Mouse (Mus musculus) neural tube, embryonic 14.5 days (tissue): ENCODE data around the gene Akap6. TPM values are rescaled to one million over a fixed set of nuclear protein-coding genes. Genes with fewer than 3 reads are reported as not detected.
"Not testable (repeated sequence)": the region's sequence is repeated elsewhere in the genome, so short reads cannot be mapped to it uniquely, and the experiment has no call there.

ENCODE experiments used
- ATAC-seq: fragments of 200-750 bp; cut with Nextera tagmentation; 2 replicates; pipeline ENCODE4 v1.8.0; 2017; ENCODE audit warnings: low read depth, mild to moderate bottlenecking, moderate TSS enrichment, moderate library complexity
- H3K27ac ChIP-seq: fragments of 300-500 bp; sonication (generic); 2 replicates; pipeline ENCODE4 v1.5.1; 2014; ENCODE audit warnings: low read depth, mild to moderate bottlenecking, control low read depth, low read length, moderate library complexity, mixed read lengths
- H3K27me3 ChIP-seq: fragments of 300-500 bp; sonication (generic); 2 replicates; pipeline ENCODE4 v1.6.1; 2014; ENCODE audit warnings: low read length; ENCODE audit not compliant: control insufficient read depth, insufficient read depth
- H3K36me3 ChIP-seq: fragments of 300-500 bp; sonication (generic); 2 replicates; pipeline ENCODE4 v1.6.1; 2014; ENCODE audit warnings: low read length, mixed read lengths; ENCODE audit not compliant: control insufficient read depth, insufficient read depth
- H3K4me1 ChIP-seq: fragments of 300-500 bp; sonication (generic); 2 replicates; pipeline ENCODE4 v1.6.1; 2014; ENCODE audit warnings: low read length; ENCODE audit not compliant: control insufficient read depth, insufficient read depth
- H3K4me2 ChIP-seq: fragments of 300-500 bp; sonication (generic); 2 replicates; pipeline ENCODE4 v1.6.1; 2014; ENCODE audit warnings: mild to moderate bottlenecking, low read depth, low read length, control low read depth
- H3K4me3 ChIP-seq: fragments of 300-500 bp; sonication (generic); 2 replicates; pipeline ENCODE4 v1.5.1; 2014; ENCODE audit warnings: low read depth, low read length, control low read depth, mixed read lengths
- H3K9ac ChIP-seq: fragments of 300-500 bp; sonication (generic); replicated peaks from 2 replicates; pipeline ENCODE4 v1.6.1; 2014; ENCODE audit warnings: low read depth, mild to moderate bottlenecking, control low read depth, low read length, mixed read lengths
- H3K9me3 ChIP-seq: fragments of 300-500 bp; sonication (generic); 2 replicates; pipeline ENCODE4 v1.6.1; 2016; ENCODE audit warnings: low read length; ENCODE audit not compliant: control insufficient read depth
- WGBS: fragments of 180-500 bp; shearing (Covaris S2); extraction: QIAGEN DNeasy Blood & Tissue Kit; methylation state at CpG from one replicate; pipeline ENCODE4 v1.1.7; 2014; 5-methylcytosine and 5-hydroxymethylcytosine counted together
- polyA plus RNA-seq: library from polyadenylated mRNA; unstranded; fragments of >200 nt; fragmentation: Nextera tagmentation; extraction: Ambion mirVana; gene quantifications from 2 replicates; pipeline ENCODE4 v1.2.1, GENCODE M21; 2014

The Akap6 gene
- polyA plus RNA-seq, 1 experiment from 2014 or later, result 44.0 TPM

DNA sequence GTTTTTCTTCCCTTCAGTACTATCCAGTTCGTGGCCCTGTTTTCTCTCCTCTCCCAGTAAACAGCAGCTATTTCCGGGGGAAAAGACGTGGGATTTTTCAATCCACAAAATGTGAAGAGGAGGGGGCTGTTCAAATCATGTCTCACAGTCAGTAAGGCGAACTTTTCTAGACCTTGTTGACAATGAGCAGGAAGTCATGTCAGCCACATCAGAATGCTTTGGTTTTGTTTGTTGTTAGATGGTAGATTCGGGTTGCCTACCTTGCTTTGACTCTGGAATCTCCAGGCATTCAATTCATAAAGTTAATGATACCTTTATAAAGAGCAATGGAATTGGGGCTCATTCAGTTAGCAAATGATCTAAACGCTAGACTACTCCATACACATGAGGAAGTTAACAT is 30.2 kb downstream of the Akap6 start:
- no peak overlapping the region for H3K4me2 ChIP-seq
- WGBS, result 86% methylated on average over 6 of the region's 6 CpGs
- no peak for ATAC-seq
- H3K4me1 ChIP-seq, result peaks cover 9% of the 10 kb centered on the region; the same call in 1 of the 2 replicates
- no peaks in the 10 kb centered on the region for H3K36me3 ChIP-seq
- H3K27ac ChIP-seq, result no peak overlapping the region
- no peaks in the 10 kb centered on the region for H3K9me3 ChIP-seq
- H3K4me3 ChIP-seq, result no peak overlapping the region
- no peaks in the 10 kb centered on the region for H3K27me3 ChIP-seq
- H3K9ac ChIP-seq, result no peak overlapping the region

DNA sequence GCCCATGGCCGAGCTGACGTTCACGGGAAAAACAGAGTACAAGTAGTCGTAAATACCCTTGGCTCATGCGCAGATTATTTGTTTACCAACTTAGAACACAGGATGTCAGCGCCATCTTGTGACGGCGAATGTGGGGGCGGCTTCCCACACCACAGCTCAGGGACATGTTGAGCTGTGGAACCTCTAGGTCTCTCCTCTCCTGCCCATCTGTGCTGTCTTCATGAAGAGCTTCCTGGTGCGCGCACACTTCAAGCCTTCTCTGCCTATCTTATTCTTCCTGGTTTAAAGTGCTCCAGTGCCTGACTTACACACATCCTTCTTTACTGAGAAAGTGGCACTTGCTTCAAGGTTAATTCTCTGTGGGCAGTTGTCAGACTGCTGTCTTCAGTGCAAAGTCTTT is 36.0 kb downstream of the Akap6 start:
- ATAC-seq, H3K27ac ChIP-seq: not testable (repeated sequence)
- 95% methylated on average over 6 of the region's 11 CpGs for WGBS

DNA sequence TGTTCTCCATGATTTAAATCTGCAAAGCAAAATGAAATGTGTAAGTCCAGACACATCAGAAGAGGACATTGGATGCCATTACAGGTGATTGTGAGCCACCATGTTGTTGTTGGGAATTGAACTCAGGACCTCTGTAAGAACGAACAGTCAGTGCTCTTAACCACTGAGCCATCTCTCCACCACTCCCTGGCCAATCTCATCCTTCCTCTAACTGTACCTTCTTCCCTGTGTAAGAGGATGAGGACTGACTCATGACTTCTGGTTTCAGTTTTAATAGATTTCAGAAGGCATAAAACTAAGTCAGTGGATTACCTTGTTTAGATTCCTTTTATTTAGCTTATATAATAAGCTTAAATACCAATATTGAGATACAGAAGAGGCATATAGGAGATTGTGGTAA is 38.0 kb downstream of the Akap6 start:
- Histone ChIP-seq H3K4me1 (no peaks in the 10 kb centered on the region), H3K27me3 (no peaks in the 10 kb centered on the region), H3K4me3 (no peak overlapping the region), H3K9me3 (no peaks in the 10 kb centered on the region), H3K9ac (no peak overlapping the region), H3K36me3 (no peaks in the 10 kb centered on the region), H3K27ac (no peak overlapping the region), H3K4me2 (no peak overlapping the region)
- WGBS, result 100% methylated on average over 1 of the region's 1 CpGs
- no peak for ATAC-seq

More for the DNA sequence above, 36.0 kb downstream of the Akap6 start:
- H3K9me3 ChIP-seq, H3K9ac ChIP-seq, H3K4me1 ChIP-seq, H3K27me3 ChIP-seq, H3K4me3 ChIP-seq, H3K36me3 ChIP-seq, H3K4me2 ChIP-seq: not testable (repeated sequence)

DNA sequence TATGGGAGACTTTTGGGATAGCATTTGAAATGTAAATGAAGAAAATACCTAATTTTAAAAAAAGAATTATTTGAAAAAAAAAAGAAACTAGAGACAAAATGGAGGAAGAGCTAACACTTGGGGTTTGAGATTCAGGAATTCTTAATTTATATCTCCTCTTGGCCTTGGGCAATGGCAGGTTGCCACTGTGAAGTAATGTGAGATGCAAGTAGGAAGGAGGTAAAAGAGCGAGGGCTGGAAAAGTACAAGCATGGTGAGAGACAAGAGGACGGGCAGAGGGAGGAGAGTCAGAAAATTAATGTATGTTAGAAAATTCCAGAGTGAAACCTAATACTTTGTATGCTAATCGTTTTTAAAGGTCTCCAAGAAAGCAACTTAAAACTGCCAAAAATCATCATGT is 40.1 kb downstream of the Akap6 start:
- Histone ChIP-seq H3K9ac (no peak overlapping the region), H3K4me2 (no peak overlapping the region), H3K4me3 (no peak overlapping the region), H3K4me1 (no peaks in the 10 kb centered on the region), H3K9me3 (no peaks in the 10 kb centered on the region), H3K27me3 (no peaks in the 10 kb centered on the region), H3K36me3 (no peaks in the 10 kb centered on the region), H3K27ac (no peak overlapping the region)
- ATAC-seq, result no peak
- WGBS, result 90% methylated on average over 3 of the region's 3 CpGs

DNA sequence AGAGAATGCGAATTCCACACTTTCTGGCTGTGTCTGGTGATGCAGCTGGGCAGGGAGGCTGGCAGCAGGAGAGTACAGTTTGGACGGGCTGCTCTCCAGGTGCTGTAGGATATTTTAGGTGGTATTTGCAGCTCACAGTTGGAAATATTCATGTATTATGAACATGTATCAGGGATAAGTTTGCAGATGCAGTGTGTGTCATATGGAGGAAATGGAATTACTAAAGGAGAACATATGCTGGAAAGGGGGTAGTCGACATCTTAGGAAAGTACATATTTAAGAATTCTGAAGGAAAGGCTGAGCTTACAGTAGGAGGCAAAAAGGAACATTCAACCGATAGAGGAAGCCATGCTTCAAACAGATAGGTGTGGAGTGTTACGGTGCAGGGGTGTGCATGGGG is 42.6 kb downstream of the Akap6 start:
- Histone ChIP-seq H3K9ac (no peak overlapping the region), H3K36me3 (no peaks in the 10 kb centered on the region), H3K27me3 (no peaks in the 10 kb centered on the region), H3K4me1 (no peaks in the 10 kb centered on the region), H3K4me2 (no peak overlapping the region), H3K27ac (no peak overlapping the region), H3K9me3 (no peaks in the 10 kb centered on the region), H3K4me3 (no peak overlapping the region)
- no peak for ATAC-seq
- 90% methylated on average over 5 of the region's 5 CpGs for WGBS

DNA sequence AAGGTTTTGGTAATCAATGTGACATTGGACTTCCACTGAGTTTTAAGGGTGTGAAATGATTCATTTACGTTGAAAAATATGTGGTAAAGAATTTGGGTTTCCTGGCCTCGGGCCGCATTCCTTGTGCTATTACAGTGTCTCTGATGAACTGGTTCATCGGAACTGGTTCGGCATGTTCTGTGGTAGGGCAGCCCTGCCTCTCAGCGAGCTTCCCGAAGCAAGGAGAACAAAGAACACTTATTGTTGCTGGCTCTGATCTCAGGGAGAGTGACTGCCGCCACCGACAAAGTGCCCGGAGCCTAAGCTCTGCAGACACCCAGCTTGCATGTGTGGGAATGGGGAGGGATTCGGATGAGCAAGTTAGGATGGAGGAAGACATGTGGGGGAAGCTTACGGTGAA is 50.8 kb downstream of the Akap6 start:
- 50% methylated on average over 12 of the region's 12 CpGs for WGBS
- ATAC-seq, result no peak

DNA sequence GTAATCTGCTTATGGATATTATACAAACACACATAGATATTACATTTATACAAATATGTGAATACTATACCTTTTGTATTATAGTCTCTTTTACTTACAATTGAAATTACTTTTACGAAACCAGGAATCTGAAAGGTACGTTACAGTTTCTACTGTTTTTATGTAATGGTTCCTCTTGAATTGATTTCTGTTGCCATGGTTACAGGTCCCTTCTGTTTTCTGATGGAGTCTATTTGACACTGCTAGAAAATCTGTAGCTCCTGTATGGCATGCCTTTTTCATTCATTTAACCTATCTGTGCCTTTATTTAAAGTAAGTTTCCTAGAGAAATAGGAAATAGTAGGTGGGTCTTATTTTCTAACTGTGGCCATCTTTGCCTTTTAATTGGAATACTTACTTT is 56.5 kb downstream of the Akap6 start:
- no peaks in the 10 kb centered on the region for H3K9me3 ChIP-seq
- WGBS, result 49% methylated on average over 2 of the region's 2 CpGs
- no peak for ATAC-seq

More for the DNA sequence above, 50.8 kb downstream of the Akap6 start:
- Histone ChIP-seq H3K27ac (no peak overlapping the region), H3K36me3 (no peaks in the 10 kb centered on the region), H3K9ac (no peak overlapping the region), H3K4me2 (no peak overlapping the region), H3K4me3 (no peak overlapping the region), H3K4me1 (peaks cover 5% of the 10 kb centered on the region; the same call in 1 of the 2 replicates), H3K9me3 (no peaks in the 10 kb centered on the region), H3K27me3 (no peaks in the 10 kb centered on the region)

DNA sequence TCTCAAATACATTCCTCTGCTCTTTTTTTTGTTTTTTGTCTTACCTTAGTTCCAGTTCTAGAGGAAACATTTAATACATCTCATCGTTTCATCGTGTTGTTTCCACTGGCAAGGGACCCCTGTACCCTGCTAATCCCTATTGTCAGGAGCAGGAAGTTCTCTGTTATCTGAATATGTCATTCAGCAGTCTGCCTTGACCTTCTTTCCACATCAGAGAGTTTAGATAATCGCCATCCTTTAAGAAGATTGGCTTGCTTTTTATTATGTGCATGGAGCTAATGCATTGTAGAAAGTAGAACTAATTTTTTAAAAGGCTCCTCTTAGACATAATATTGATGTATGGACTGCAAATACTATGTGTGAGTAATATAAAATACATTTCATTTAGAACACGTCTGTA is 58.7 kb downstream of the Akap6 start:
- peaks cover 7% of the 10 kb centered on the region; the same call in 1 of the 2 replicates for H3K4me1 ChIP-seq
- H3K4me2 ChIP-seq, result no peak overlapping the region
- no peak overlapping the region for H3K9ac ChIP-seq
- H3K27me3 ChIP-seq, result no peaks in the 10 kb centered on the region
- no peak for ATAC-seq
- no peaks in the 10 kb centered on the region for H3K36me3 ChIP-seq
- no peak overlapping the region for H3K4me3 ChIP-seq
- no peaks in the 10 kb centered on the region for H3K9me3 ChIP-seq
- WGBS, result 19% methylated on average over 4 of the region's 4 CpGs
- no peak overlapping the region for H3K27ac ChIP-seq

More for the DNA sequence above, 56.5 kb downstream of the Akap6 start:
- no peak overlapping the region for H3K4me3 ChIP-seq
- no peaks in the 10 kb centered on the region for H3K36me3 ChIP-seq
- peaks cover 7% of the 10 kb centered on the region; the same call in 1 of the 2 replicates for H3K4me1 ChIP-seq
- no peaks in the 10 kb centered on the region for H3K27me3 ChIP-seq
- H3K4me2 ChIP-seq, result no peak overlapping the region
- no peak overlapping the region for H3K9ac ChIP-seq
- H3K27ac ChIP-seq, result no peak overlapping the region

DNA sequence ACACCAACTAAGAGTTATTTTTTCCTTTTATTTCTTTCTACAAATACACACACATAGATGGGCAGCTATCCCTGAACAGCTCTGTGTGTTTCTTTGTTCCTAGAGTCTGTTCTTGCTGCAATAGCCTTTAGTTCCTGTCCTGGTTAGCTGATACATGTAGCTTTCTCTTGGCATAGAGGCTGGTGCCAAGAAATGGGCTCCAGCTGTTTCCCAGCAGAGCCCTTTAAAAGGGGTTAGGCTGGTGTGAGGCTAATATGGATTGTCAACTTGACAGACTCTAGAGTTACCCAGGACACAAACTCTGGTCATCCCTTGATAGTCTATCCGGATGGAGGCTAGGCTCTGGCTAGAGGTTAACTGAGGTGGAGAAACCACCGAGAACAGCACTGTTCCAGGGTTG is 64.9 kb downstream of the Akap6 start:
- H3K9ac ChIP-seq, result no peak overlapping the region
- no peak overlapping the region for H3K4me2 ChIP-seq
- no peak for ATAC-seq
- H3K4me1 ChIP-seq, result peaks cover 3% of the 10 kb centered on the region; the same call in 1 of the 2 replicates
- no peak overlapping the region for H3K4me3 ChIP-seq
- no peaks in the 10 kb centered on the region for H3K36me3 ChIP-seq
- H3K27me3 ChIP-seq, result no peaks in the 10 kb centered on the region
- H3K9me3 ChIP-seq, result no peaks in the 10 kb centered on the region
- 93% methylated on average over 2 of the region's 2 CpGs for WGBS
- H3K27ac ChIP-seq, result no peak overlapping the region

DNA sequence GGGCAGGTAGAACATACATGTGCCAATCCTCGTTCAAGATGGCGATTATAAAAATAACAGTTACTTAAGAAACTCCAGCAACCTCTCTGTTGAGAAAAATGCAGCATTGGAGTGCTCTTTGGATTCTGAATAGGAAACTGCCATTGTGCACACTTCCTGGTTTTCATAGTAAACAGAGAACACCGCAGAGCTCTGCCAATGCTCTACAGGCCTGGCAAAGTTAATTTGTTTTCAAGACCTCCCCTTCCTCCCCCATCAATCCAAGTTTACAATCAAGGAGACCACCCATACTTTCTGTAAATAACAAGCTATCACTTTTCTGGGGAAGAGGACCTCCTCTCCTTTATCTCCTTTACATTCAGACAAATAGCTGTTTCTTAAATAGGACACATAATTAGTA is 65.6 kb downstream of the Akap6 start:
- Histone ChIP-seq H3K4me2 (no peak overlapping the region), H3K4me3 (no peak overlapping the region), H3K9ac (no peak overlapping the region), H3K36me3 (no peaks in the 10 kb centered on the region), H3K27ac (no peak overlapping the region), H3K9me3 (no peaks in the 10 kb centered on the region), H3K4me1 (peaks cover 9% of the 10 kb centered on the region), H3K27me3 (no peaks in the 10 kb centered on the region)
- no peak for ATAC-seq
- 81% methylated on average over 3 of the region's 3 CpGs for WGBS
